ENCODE assay signal across 7 mouse cellular contexts in the genomic region with DNA sequence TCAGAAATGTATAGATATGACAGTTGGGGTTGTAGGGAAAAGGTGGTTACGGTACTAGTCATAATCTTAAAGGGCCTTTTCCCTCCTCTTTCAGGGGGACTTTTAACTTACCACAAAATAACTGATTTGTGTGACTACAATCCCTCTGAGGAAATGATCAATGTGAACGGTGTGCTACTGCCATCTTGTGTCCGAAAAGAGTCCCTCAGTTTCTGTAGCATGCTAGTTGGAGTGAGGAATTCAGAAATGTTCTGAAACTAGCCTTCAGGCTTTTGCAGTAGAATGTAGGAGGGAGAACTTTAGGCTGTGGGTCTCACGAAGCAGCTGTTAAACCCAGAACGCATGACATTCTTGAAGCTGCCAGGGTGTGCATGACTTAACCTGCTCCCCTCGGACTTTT.
DNase-seq lines count a peak whose midpoint lies in the region; ATAC-seq and TF ChIP-seq lines count a peak whose summit lies in the region.

No protein-coding gene starts in this region.

- DNase-seq in Muller cell, postnatal 12 days (ENCODE audit: inconsistent ontology term): peak; percentile 66
- peak; percentile 8 to 53 for DNase-seq in adrenal gland, postnatal 36 days
- peak; percentile 72 for DNase-seq in fibroblast of lung, adult 2 months (ENCODE audit: low read depth)
- DNase-seq in hindbrain, postnatal 0 days (ENCODE audit: low spot score): peak; percentile 85
- peak; percentile 35 to 47 for DNase-seq in left cerebral cortex, postnatal 10 days (ENCODE audit: extremely low spot score in 1 of 2, low spot score in 2 of 2)
- no peak for DNase-seq in spleen, postnatal 14 days (ENCODE audit: low spot score in 2 of 2)

- WGBS in hindbrain, postnatal 0 days: 31% methylated on average over 6 of the region's 6 CpGs
- 40% methylated on average over 6 of the region's 6 CpGs for WGBS in midbrain, embryonic 16.5 days

- no peak overlapping the region for H3K4me3 ChIP-seq in hindbrain, postnatal 0 days (ENCODE audit: low read length)
- no peak overlapping the region for H3K4me3 ChIP-seq in midbrain, embryonic 16.5 days (ENCODE audit: low read depth, low read length)

- ATAC-seq in hindbrain, postnatal 0 days: peak; percentile 68
- ATAC-seq in midbrain, embryonic 16.5 days: peak; percentile 56; the same call in 1 of the 2 replicates

- H3K4me2 ChIP-seq in hindbrain, postnatal 0 days (ENCODE audit: low read depth, low read length): no peak overlapping the region
- H3K4me2 ChIP-seq in midbrain, embryonic 16.5 days (ENCODE audit: low read length): no peak overlapping the region

- peak; percentile 90 for TF ChIP-seq CTCF in hindbrain, postnatal 0 days (IDR thresholded peaks at IDR 0.05; ENCODE audit: low read depth)

- H3K4me1 ChIP-seq in hindbrain, postnatal 0 days (ENCODE audit: insufficient read depth, low read length): no peaks in the 10 kb centered on the region
- no peaks in the 10 kb centered on the region for H3K4me1 ChIP-seq in midbrain, embryonic 16.5 days (ENCODE audit: control insufficient read depth, insufficient read depth, low read length)

- H3K27ac ChIP-seq in hindbrain, postnatal 0 days: no peak overlapping the region
- H3K27ac ChIP-seq in midbrain, embryonic 16.5 days (ENCODE audit: low read length): no peak overlapping the region

- no peaks in the 10 kb centered on the region for H3K27me3 ChIP-seq in hindbrain, postnatal 0 days (ENCODE audit: insufficient read depth, low read length)
- H3K27me3 ChIP-seq in midbrain, embryonic 16.5 days (ENCODE audit: control insufficient read depth, insufficient read depth, low read depth, low read length): no peaks in the 10 kb centered on the region

- no peaks in the 10 kb centered on the region for H3K9me3 ChIP-seq in hindbrain, postnatal 0 days (ENCODE audit: low read length)
- no peaks in the 10 kb centered on the region for H3K9me3 ChIP-seq in midbrain, embryonic 16.5 days (replicated peaks; ENCODE audit: control insufficient read depth, low read length, poor library complexity, severe bottlenecking)

- H3K36me3 ChIP-seq in hindbrain, postnatal 0 days (ENCODE audit: insufficient read depth, low read length): no peaks in the 10 kb centered on the region
- H3K36me3 ChIP-seq in midbrain, embryonic 16.5 days (ENCODE audit: control insufficient read depth, insufficient read depth, low read length): no peaks in the 10 kb centered on the region

- no peak overlapping the region for H3K9ac ChIP-seq in hindbrain, postnatal 0 days (replicated peaks; ENCODE audit: low read length)
- H3K9ac ChIP-seq in midbrain, embryonic 16.5 days (ENCODE audit: low read depth, low read length): no peak overlapping the region

- intact Hi-C loops in left cerebral cortex, postnatal 10 days (cut with DNase I): loop anchor here (2.0 to 5.0 kb wide), 4 partner anchors 235 to 1076 kb away; no protein-coding TSS in a partner anchor

Comparison
In these comparisons a context has a peak if more than half of its experiments do, and no peak if none do; other contexts are left out.
1. DNase-seq: peak in Muller cell, postnatal 12 days (single experiment), adrenal gland, postnatal 36 days (2 of 2), fibroblast of lung, adult 2 months (single experiment), hindbrain, postnatal 0 days (single experiment) and left cerebral cortex, postnatal 10 days (2 of 2); none in spleen, postnatal 14 days (0 of 2).